Mouse (Mus musculus) activated CD4-positive, CD25-positive, alpha-beta regulatory T cell (primary cell): Measurements from ENCODE around the gene Rnf186. TPM values are rescaled to one million over a fixed set of nuclear protein-coding genes. Genes with fewer than 3 reads are reported as not detected.

Experiments
- polyA plus RNA-seq, 2 experiments: library from polyadenylated mRNA; unstranded; fragments of 100-300 nt; shearing (Covaris generic); gene quantifications; one replicate each; pipeline ENCODE4 v1.2.1; 2017

Rnf186 gene
- under 1 TPM in 1 of 2 experiments, not detected in 1; 0.14 TPM for polyA plus RNA-seq

DNA sequence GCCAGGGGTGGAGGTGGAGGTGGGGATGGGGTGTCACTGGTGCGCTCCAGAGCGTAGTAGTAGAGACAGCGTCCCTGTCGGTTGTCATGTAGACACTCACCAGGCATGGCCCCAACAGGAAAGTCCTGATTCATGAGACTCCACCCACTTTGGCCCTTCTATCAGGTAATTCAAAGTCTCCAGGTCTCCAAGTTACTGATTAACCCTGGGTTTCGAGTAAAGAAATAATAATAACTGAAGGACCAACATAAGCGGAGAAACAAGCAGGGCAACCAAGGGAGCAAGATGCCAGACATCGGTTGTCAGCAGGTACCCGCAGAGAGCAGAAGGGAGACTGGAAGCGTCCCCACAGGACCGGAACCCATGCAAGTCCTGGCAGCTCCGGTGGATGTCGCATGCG is at the start of gene Rnf186:
Rnf186 (plus strand) TSS at position 247 of the 400 bp plus-strand sequence.

GRCm38 (mm10) chr4:138972827-138973718 is 6.2 kb downstream of the Rnf186 start, which contains the start of gene Tmco4:
Tmco4 (plus strand) TSS chr4:138972888.

Other genes starting within 250 kb of the Rnf186 start
- gene Pla2g2c, start 242.3 kb upstream of the Rnf186 start, polyA plus RNA-seq: not detected
- under 1 TPM in 1 of 2 experiments, not detected in 1; 0.47 TPM for gene Ubxn10, start 229.9 kb upstream of the Rnf186 start, polyA plus RNA-seq
- gene Pla2g2f, start 209.5 kb upstream of the Rnf186 start, polyA plus RNA-seq: not detected
- 1 to 10 TPM; 2.5 to 3.8 TPM for gene Pla2g2d, start 191.4 kb upstream of the Rnf186 start, polyA plus RNA-seq
- not detected for gene Pla2g5, start 103.6 kb upstream of the Rnf186 start, polyA plus RNA-seq
- not detected for gene Gm13030, start 93.1 kb upstream of the Rnf186 start, polyA plus RNA-seq
- gene Pla2g2e, start 89.2 kb upstream of the Rnf186 start, polyA plus RNA-seq: not detected
- gene Otud3, start 53.2 kb upstream of the Rnf186 start, polyA plus RNA-seq: 1 to 10 TPM; 4.2 to 4.7 TPM
- gene Tmco4, start 5.8 kb downstream of the Rnf186 start, polyA plus RNA-seq: 10 to 100 TPM; 28.2 to 30.8 TPM
- under 1 TPM in 1 of 2 experiments, not detected in 1; 0.12 TPM for gene Htr6, start 108.5 kb downstream of the Rnf186 start, polyA plus RNA-seq
- under 1 TPM; 0.26 to 0.52 TPM for gene Nbl1, start 125.9 kb downstream of the Rnf186 start, polyA plus RNA-seq
- 100 to 1,000 TPM; 452 to 469 TPM for gene Minos1, start 164.0 kb downstream of the Rnf186 start, polyA plus RNA-seq
- 100 to 1,000 TPM; 688 to 813 TPM for gene Capzb, start 225.8 kb downstream of the Rnf186 start, polyA plus RNA-seq